Mouse (Mus musculus): ENCODE data around the gene Pm20d1. TPM values are rescaled to one million over a fixed set of nuclear protein-coding genes. Genes with fewer than 3 reads are reported as not detected.

Gene Pm20d1
- polyA plus RNA-seq, 1 experiment from 2014 or later, result 1.3 TPM

DNA sequence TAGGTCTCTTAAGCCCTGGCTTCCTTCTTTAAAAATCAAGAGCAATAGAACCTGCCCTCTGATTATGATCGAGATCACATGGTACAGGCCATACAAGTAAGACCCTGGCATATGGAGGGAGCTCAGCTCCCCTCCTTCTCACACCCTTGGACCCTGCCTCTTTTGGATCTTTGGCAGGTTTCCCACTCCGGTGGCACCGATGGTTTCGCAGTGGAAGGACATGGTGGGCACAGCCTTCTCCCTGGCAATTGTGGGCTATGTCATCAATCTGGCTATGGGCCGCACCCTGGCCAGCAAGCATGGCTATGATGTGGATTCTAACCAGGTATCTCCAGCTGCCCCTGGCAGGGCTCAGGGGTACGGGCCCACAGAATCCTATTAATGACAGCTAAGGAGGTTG is 40.0 kb upstream of the Pm20d1 start:
- Histone ChIP-seq H3K4me3 (ENCODE audit: low read depth, low read length) (no peak overlapping the region), H3K9me3 (replicated peaks; ENCODE audit: control insufficient read depth, low read length) (no peaks in the 10 kb centered on the region), H3K4me2 (no peak overlapping the region), H3K36me3 (ENCODE audit: control insufficient read depth, insufficient read depth, low read length) (no peaks in the 10 kb centered on the region), H3K9ac (ENCODE audit: low read depth, low read length) (no peak overlapping the region), H3K27ac (ENCODE audit: low read depth, low read length) (no peak overlapping the region), H3K27me3 (ENCODE audit: control insufficient read depth, insufficient read depth, low read length) (peaks cover 3% of the 10 kb centered on the region; the same call in 1 of the 2 replicates), H3K4me1 (ENCODE audit: control insufficient read depth, insufficient read depth, low read length) (peaks cover 18% of the 10 kb centered on the region)
- no peak for ATAC-seq (replicated peaks; ENCODE audit: insufficient number of reproducible peaks, low FRiP score, low TSS enrichment)
- WGBS (ENCODE audit: insufficient replicate concordance), result 94% methylated on average over 6 of the region's 6 CpGs

DNA sequence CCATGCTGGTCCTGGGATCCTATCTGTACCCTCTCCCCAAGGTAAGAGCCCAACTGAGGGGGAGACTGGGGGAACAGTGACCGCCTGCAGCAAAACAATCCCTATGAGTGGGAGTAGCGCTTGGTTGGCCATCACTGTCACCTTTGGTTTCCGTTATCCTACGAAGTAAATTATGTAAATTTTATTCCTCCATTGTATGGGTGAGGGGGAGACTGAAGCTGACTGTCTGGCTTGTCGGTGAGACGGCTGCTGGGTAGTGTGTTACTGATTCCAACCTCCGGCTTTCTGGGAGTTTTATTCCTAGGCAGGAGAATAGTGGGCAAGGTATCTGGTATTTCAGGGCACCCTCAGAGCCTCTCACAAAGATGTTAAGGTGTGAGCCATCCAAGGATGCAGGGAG is 38.4 kb upstream of the Pm20d1 start:
- Histone ChIP-seq H3K4me3 (ENCODE audit: low read depth, low read length) (no peak overlapping the region), H3K36me3 (ENCODE audit: control insufficient read depth, insufficient read depth, low read length) (no peaks in the 10 kb centered on the region), H3K4me1 (ENCODE audit: control insufficient read depth, insufficient read depth, low read length) (peaks cover 16% of the 10 kb centered on the region), H3K9ac (ENCODE audit: low read depth, low read length) (no peak overlapping the region), H3K27ac (ENCODE audit: low read depth, low read length) (no peak overlapping the region), H3K9me3 (replicated peaks; ENCODE audit: control insufficient read depth, low read length) (no peaks in the 10 kb centered on the region), H3K27me3 (ENCODE audit: control insufficient read depth, insufficient read depth, low read length) (no peaks in the 10 kb centered on the region), H3K4me2 (no peak overlapping the region)
- WGBS (ENCODE audit: insufficient replicate concordance), result 74% methylated on average over 7 of the region's 7 CpGs
- no peak for ATAC-seq (replicated peaks; ENCODE audit: insufficient number of reproducible peaks, low FRiP score, low TSS enrichment)

DNA sequence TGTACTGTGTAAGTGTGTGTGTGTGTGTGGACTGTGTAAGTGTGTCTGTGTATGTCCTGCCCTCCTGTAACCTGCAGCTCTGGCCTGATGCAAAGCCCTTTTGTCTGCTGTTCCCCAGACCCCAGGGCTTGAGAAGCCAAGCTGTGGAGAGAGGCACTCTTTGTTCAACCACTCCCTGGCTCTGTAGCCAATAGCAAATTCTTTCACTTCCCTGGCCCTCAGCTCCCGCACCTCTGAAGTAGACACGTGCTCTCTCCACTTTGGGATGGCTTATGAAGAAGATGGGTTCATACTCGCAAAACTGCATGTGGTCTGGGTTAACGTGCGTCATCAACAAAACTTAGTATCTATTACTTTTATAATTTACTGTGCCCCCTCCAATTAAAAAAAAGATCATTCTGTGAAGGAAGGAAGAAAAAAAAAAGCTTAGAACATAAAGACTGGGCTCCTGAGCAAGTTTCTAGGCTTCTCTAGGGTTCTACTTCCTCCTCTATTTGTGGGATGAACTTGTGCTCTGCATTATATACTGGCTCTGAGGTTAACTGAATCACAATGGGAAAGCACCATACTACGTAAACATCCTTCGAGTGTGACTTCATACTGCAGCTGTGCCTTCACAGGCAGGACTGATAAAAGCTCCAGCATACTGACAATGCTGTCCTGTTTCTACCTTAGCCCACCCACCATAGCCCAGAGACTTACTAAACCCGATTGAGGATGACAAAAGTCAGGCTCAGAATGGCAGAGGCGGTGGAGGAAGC is 37.3 kb upstream of the Pm20d1 start:
- 54% methylated on average over 9 of the region's 9 CpGs for WGBS (ENCODE audit: insufficient replicate concordance)
- Histone ChIP-seq H3K4me3 (ENCODE audit: low read depth, low read length) (no peak overlapping the region), H3K27me3 (ENCODE audit: control insufficient read depth, insufficient read depth, low read length) (peaks cover 2% of the 10 kb centered on the region; the same call in 1 of the 2 replicates), H3K9me3 (replicated peaks; ENCODE audit: control insufficient read depth, low read length) (no peaks in the 10 kb centered on the region), H3K4me2 (no peak overlapping the region), H3K4me1 (ENCODE audit: control insufficient read depth, insufficient read depth, low read length) (peaks cover 7% of the 10 kb centered on the region), H3K27ac (ENCODE audit: low read depth, low read length) (no peak overlapping the region), H3K9ac (ENCODE audit: low read depth, low read length) (no peak overlapping the region), H3K36me3 (ENCODE audit: control insufficient read depth, insufficient read depth, low read length) (no peaks in the 10 kb centered on the region)
- no peak for ATAC-seq (replicated peaks; ENCODE audit: insufficient number of reproducible peaks, low FRiP score, low TSS enrichment)

DNA sequence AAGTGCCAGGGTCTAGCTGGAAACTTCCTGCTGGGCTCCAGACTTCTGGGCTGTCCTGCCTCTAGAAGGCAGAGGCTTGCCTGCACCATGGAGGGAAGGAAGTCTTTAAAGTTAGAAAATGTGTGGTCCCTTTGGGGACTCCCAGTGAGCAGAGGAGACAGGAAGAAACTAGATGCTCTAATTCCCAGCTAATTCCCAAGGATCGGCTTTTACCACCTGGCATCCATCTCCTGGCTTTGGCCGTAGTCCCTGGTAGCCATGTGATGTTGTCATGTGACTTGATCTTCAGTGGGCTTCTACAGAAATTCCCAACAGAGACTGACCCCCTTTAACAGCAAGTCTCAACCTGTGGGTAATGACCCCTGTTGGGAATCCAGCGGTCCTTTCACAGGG is 36.8 kb upstream of the Pm20d1 start:
- no peak overlapping the region for H3K9ac ChIP-seq (ENCODE audit: low read depth, low read length)
- WGBS (ENCODE audit: insufficient replicate concordance), result 78% methylated on average over 3 of the region's 3 CpGs
- no peak overlapping the region for H3K4me2 ChIP-seq
- no peaks in the 10 kb centered on the region for H3K36me3 ChIP-seq (ENCODE audit: control insufficient read depth, insufficient read depth, low read length)
- no peak overlapping the region for H3K27ac ChIP-seq (ENCODE audit: low read depth, low read length)
- no peak overlapping the region for H3K4me3 ChIP-seq (ENCODE audit: low read depth, low read length)
- H3K4me1 ChIP-seq (ENCODE audit: control insufficient read depth, insufficient read depth, low read length), result peaks cover 1% of the 10 kb centered on the region
- no peak for ATAC-seq (replicated peaks; ENCODE audit: insufficient number of reproducible peaks, low FRiP score, low TSS enrichment)
- peaks cover 2% of the 10 kb centered on the region; the same call in 1 of the 2 replicates for H3K27me3 ChIP-seq (ENCODE audit: control insufficient read depth, insufficient read depth, low read length)
- H3K9me3 ChIP-seq (replicated peaks; ENCODE audit: control insufficient read depth, low read length), result no peaks in the 10 kb centered on the region

DNA sequence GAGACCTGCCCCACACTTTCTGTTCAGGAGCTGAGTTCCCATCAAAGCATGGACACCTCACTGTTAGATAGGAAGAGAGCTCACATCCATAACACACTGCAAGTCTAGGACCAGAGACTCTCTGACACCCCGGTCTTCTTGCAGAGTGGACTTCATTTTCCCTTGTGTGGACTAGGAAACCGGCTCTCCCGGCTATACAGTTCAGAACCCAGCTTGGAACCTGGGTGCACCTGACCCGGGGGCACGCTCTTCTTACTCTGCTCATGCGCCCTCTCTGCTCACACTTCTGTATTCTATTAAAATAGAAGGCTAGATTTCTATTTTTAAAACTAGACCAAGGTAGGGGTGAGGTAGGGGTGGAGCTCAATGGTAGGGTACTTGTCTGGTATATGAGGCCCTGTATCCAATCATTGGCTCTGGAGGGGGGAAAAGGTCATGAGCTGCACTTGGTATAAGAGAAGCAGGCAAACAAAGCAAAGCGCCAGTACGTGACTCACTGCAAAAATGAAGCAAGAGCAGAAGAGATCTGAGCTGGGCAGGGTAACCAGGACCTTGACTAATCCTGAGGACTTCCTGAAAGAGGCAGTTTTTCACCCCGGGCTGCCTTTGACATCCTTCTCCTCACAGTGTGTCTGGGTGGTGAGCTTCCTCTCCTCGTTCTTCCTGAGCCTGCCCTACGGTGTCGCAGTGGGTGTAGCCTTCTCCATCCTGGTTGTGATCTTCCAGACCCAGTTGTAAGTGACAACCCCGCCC is 35.9 kb upstream of the Pm20d1 start:
- Histone ChIP-seq H3K27ac (ENCODE audit: low read depth, low read length) (no peak overlapping the region), H3K36me3 (ENCODE audit: control insufficient read depth, insufficient read depth, low read length) (no peaks in the 10 kb centered on the region), H3K4me1 (ENCODE audit: control insufficient read depth, insufficient read depth, low read length) (no peaks in the 10 kb centered on the region), H3K27me3 (ENCODE audit: control insufficient read depth, insufficient read depth, low read length) (peaks cover 2% of the 10 kb centered on the region; the same call in 1 of the 2 replicates), H3K4me2 (no peak overlapping the region), H3K9ac (ENCODE audit: low read depth, low read length) (no peak overlapping the region), H3K4me3 (ENCODE audit: low read depth, low read length) (no peak overlapping the region), H3K9me3 (replicated peaks; ENCODE audit: control insufficient read depth, low read length) (no peaks in the 10 kb centered on the region)
- no peak for ATAC-seq (replicated peaks; ENCODE audit: insufficient number of reproducible peaks, low FRiP score, low TSS enrichment)
- WGBS (ENCODE audit: insufficient replicate concordance), result 71% methylated on average over 13 of the region's 13 CpGs

GRCm38 (mm10) chr1:131763683-131764082 is 33.5 kb upstream of the Pm20d1 start:
- Histone ChIP-seq H3K27ac (ENCODE audit: low read depth, low read length) (no peak overlapping the region), H3K4me2 (no peak overlapping the region), H3K36me3 (ENCODE audit: control insufficient read depth, insufficient read depth, low read length) (no peaks in the 10 kb centered on the region), H3K9ac (ENCODE audit: low read depth, low read length) (no peak overlapping the region), H3K9me3 (replicated peaks; ENCODE audit: control insufficient read depth, low read length) (no peaks in the 10 kb centered on the region), H3K27me3 (ENCODE audit: control insufficient read depth, insufficient read depth, low read length) (peaks cover 5% of the 10 kb centered on the region; the same call in 1 of the 2 replicates), H3K4me1 (ENCODE audit: control insufficient read depth, insufficient read depth, low read length) (no peaks in the 10 kb centered on the region), H3K4me3 (ENCODE audit: low read depth, low read length) (no peak overlapping the region)
- WGBS (ENCODE audit: insufficient replicate concordance), result 42% methylated on average over 9 of the region's 9 CpGs
- no peak for ATAC-seq (replicated peaks; ENCODE audit: insufficient number of reproducible peaks, low FRiP score, low TSS enrichment)

DNA sequence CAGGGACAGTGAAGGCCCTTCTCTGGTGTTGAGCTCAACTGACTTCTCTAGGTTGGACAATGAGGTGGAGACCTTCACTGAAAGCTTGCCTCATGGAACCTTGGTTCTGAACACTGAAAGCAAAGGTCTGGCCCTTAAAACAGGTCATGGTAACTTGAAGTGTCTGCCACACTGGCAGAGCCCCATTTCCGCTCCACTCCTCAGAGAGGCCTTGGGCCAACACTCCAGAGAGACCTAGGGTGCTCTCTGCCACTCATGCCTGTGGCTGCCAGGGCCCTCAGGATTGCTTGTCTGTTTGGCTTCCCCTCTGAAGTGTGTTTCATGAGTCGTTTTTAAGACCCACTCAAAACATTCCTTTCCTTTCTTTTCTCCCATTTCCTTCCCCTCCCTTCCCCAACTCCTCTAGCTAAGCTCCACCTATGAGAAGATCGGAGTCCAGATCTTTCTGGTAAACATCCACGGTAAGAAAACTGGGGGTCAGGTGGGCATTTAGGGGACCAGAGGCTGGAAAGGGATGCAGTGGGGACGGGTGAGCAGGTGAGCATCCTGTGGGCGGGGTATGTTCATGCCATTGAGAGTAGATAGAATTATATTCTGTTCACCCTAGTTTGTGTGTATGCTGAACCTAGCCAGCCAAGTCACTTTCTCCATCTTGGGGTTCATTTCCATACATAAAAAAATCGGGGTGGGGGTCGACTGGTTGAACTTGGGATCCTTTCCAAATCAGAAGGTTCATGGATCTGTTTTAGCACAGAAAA is 32.4 kb upstream of the Pm20d1 start:
- WGBS (ENCODE audit: insufficient replicate concordance), result 52% methylated on average over 8 of the region's 8 CpGs
- no peak overlapping the region for H3K27ac ChIP-seq (ENCODE audit: low read depth, low read length)
- H3K36me3 ChIP-seq (ENCODE audit: control insufficient read depth, insufficient read depth, low read length), result no peaks in the 10 kb centered on the region
- H3K9ac ChIP-seq (ENCODE audit: low read depth, low read length), result no peak overlapping the region
- H3K4me2 ChIP-seq, result no peak overlapping the region
- H3K9me3 ChIP-seq (replicated peaks; ENCODE audit: control insufficient read depth, low read length), result no peaks in the 10 kb centered on the region
- no peaks in the 10 kb centered on the region for H3K4me1 ChIP-seq (ENCODE audit: control insufficient read depth, insufficient read depth, low read length)
- H3K4me3 ChIP-seq (ENCODE audit: low read depth, low read length), result no peak overlapping the region
- H3K27me3 ChIP-seq (ENCODE audit: control insufficient read depth, insufficient read depth, low read length), result peaks cover 5% of the 10 kb centered on the region; the same call in 1 of the 2 replicates
- ATAC-seq (replicated peaks; ENCODE audit: insufficient number of reproducible peaks, low FRiP score, low TSS enrichment), result no peak

DNA sequence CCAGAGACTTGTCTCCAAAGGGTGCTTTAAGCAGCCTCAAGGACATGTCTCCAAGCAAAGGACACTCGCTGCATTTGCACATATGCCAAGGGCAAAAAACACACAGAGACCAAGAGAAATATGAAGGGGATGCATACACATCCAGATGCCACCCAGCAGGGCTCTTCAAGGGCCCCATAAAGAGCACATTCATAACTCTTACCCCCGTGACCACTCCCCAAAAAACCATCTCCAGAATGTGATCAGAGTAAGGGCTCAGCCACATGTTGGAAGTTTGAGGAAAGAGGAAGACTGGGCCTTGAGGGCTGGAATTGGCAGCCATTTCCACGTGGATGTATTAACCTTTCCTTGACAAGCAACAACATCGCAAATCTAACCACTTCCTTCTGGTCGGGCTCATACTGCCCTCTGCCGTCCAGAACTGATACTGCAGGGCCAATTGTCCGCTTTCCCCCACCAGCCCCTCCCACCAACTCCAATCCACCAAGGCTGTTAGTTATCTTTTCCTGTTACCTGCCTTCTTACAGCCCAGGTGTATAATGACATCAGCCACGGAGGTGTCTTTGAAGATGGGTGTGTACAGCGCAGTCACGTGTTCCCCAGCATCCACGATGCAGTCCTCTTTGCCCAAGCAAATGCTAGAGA is 31.7 kb upstream of the Pm20d1 start:
- Histone ChIP-seq H3K27ac (ENCODE audit: low read depth, low read length) (no peak overlapping the region), H3K27me3 (ENCODE audit: control insufficient read depth, insufficient read depth, low read length) (peaks cover 5% of the 10 kb centered on the region; the same call in 1 of the 2 replicates), H3K4me3 (ENCODE audit: low read depth, low read length) (no peak overlapping the region), H3K36me3 (ENCODE audit: control insufficient read depth, insufficient read depth, low read length) (no peaks in the 10 kb centered on the region), H3K9me3 (replicated peaks; ENCODE audit: control insufficient read depth, low read length) (no peaks in the 10 kb centered on the region), H3K4me2 (no peak overlapping the region), H3K9ac (ENCODE audit: low read depth, low read length) (no peak overlapping the region), H3K4me1 (ENCODE audit: control insufficient read depth, insufficient read depth, low read length) (no peaks in the 10 kb centered on the region)
- 13% methylated on average over 11 of the region's 11 CpGs for WGBS (ENCODE audit: insufficient replicate concordance)
- ATAC-seq (replicated peaks; ENCODE audit: insufficient number of reproducible peaks, low FRiP score, low TSS enrichment), result no peak
